Mouse (Mus musculus) heart, postnatal 0 days (tissue): ENCODE measurements around the gene Thpo.

Experiments used
- CTCF ChIP-seq: IDR thresholded peaks from 2 replicates; pipeline ENCODE4 v1.5.1; 2016; ENCODE audit warnings: antibody characterized with exemption, control low read depth, low read depth
- EP300 ChIP-seq: IDR thresholded peaks from 2 replicates; pipeline ENCODE4 v1.6.1; 2016; ENCODE audit warnings: antibody characterized with exemption, low read depth

DNA sequence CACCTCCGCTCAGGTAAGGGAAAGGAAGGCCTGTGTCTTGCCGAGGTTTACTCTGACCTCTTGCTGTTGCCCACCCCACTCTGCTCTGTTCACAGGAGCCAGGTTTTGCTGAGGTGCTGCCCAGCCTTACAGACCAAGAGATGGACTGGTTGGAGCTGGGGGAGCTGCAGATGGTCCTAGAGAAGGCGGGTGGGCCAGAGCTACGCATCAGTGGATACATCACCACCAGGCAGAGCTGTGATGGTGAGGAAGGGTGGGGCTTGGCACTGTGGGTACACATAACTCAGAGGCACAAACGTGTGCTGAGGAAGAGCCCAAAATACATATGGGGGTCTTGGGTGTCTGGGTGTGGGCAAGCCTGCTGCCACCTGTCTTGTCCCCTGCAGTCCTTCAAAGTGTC lies 1.3 kb upstream of the Thpo start:
- TF ChIP-seq CTCF (no peak), EP300 (no peak)
